ENCODE assay signal across 18 mouse cellular contexts in genomic region chr6:126793689-126794088, GRCm38 (mm10). TPM values are rescaled to one million over a fixed set of nuclear protein-coding genes. Genes with fewer than 3 reads are reported as not detected.
"Had no signal": no experiment of that assay in that cellular context is flagged by ENCODE, and none has a peak within 500 bp of the region (broad histone marks: within the 10 kb centered on the region; RNA-seq: fewer than 3 reads in every experiment).

No protein-coding gene starts in this region.

- DNase-seq: kidney, adult 11 months; kidney, postnatal 14 days; layer of hippocampus, adult 9-11 months; right cerebral cortex, adult 18-20 months; right cerebral cortex, postnatal 25 days; thymus, postnatal 36 days had no signal

- H3K4me2 ChIP-seq: liver, embryonic 12.5 days; midbrain, embryonic 11.5 days; neural tube, embryonic 15.5 days had no signal

- H3K9me3 ChIP-seq: limb, embryonic 10.5 days; liver, embryonic 12.5 days; megakaryocyte, embryonic 14.5 days; neural tube, embryonic 15.5 days had no signal

- H3K36me3 ChIP-seq: limb, embryonic 10.5 days; liver, embryonic 12.5 days; neural tube, embryonic 15.5 days had no signal

- ATAC-seq: liver, embryonic 12.5 days; midbrain, embryonic 16.5 days had no signal

- H3K27ac ChIP-seq: limb, embryonic 10.5 days; liver, embryonic 12.5 days; macrophage; neural tube, embryonic 15.5 days had no signal

- H3K4me3 ChIP-seq: limb, embryonic 10.5 days; liver, embryonic 12.5 days; megakaryocyte, embryonic 14.5 days; neural tube, embryonic 15.5 days had no signal

- H3K27me3 ChIP-seq: liver, embryonic 12.5 days; neural tube, embryonic 15.5 days had no signal

- H3K9ac ChIP-seq: liver, embryonic 12.5 days; neural tube, embryonic 15.5 days had no signal

- H3K4me1 ChIP-seq: liver, embryonic 12.5 days; neural tube, embryonic 15.5 days had no signal

RNA-seq across cellular contexts. Expression of gene Kcna6, which starts 53.2 kb away (rescaled TPM):
- polyA plus RNA-seq: macrophage had no signal

RNA-seq across cellular contexts. Expression of gene Akap3, which starts 59.2 kb away (rescaled TPM):
- polyA plus RNA-seq: limb, embryonic 10.5 days; liver, embryonic 12.5 days; liver, embryonic 16.5 days; lung, embryonic 16.5 days; neural tube, embryonic 11.5 days; small intestine, adult 2 months; thymus, postnatal 0 days had no signal
